Mouse (Mus musculus): Measurements from ENCODE around the gene Nudt15.

Nudt15 gene

GRCm38 (mm10) chr14:73472205-73472604 lies 75.8 kb downstream of the Nudt15 start:
- no peak for DNase-seq (ENCODE audit: low read depth, low spot score)

DNA sequence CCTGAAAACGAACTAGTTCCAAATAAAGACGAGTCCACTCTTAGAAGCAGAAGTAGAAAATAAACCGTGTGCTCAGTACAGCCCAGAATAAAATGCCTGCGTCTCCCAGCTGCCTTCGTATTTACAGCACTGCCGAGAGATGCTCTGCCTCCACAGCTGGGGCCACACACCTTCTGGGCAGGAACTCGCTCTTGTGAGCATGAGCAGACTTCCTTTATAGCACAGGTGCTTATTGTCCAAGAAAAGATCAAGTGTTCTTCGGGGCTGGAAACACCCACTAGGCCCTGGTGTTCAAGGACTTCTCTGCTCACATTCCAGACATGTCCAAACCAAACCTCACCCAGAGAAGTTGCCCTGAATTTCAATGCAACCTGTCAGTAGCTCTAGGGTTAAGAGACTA lies 77.4 kb downstream of the Nudt15 start:
- no peak for DNase-seq (ENCODE audit: low read depth, low spot score)

DNA sequence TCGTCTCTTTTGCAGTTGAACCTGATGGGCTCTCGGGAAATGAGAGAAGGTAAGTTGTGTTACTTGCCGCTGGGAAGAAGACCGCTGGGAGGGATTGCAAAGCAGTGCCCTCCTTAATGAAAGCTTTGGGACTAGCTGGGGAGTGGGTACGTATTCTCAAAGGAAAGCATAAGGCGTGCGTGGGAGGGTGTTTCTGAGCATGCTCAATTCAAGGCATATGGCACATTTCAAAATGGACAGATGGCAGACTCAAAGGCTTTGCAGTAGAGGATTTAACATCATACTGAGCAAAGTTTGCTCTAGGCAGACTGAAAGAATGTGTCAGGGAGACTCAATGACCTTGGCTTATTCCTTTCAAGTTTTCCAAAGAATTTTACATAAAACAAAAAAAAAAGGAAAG lies 78.5 kb downstream of the Nudt15 start:
- DNase-seq (ENCODE audit: low read depth, low spot score): no peak

All from 3T3-L1 (cell line).